Mouse (Mus musculus): ENCODE measurements around the gene Fars2. TPM values are rescaled to one million over a fixed set of nuclear protein-coding genes. Genes with fewer than 3 reads are reported as not detected.
"Not testable (repeated sequence)": the region's sequence is repeated elsewhere in the genome, so short reads cannot be mapped to it uniquely, and the experiment has no call there.

Gene Fars2
- polyA plus RNA-seq, 1 experiment from 2014 or later = 33.5 TPM

DNA sequence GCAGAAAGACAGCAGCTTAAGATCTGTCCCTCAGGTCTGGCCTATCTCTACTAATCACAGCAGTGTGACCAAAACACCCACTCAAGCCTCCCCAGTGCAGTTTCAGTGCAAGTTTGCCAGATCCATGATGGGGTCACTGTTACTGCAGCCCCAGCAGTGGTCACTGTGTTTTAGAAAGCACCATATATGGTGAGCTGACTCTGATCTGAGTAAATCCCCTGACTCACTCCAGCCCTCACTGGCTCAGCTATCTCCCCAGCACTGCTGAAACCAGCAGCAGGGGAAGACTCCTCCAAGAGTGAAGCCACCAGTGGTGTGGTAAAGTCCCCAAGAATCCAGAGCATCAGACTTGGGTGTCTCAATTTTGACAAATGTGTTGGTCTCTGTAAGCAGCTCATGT, 346.5 kb downstream of the Fars2 start:
- H3K27me3 ChIP-seq = no peaks in the 10 kb centered on the region
- no peaks in the 10 kb centered on the region for H3K4me1 ChIP-seq (replicated peaks)
- no peak overlapping the region for H3K9ac ChIP-seq
- H3K4me2 ChIP-seq = no peak overlapping the region
- ATAC-seq (ENCODE audit: low FRiP score) = no peak
- H3K4me3 ChIP-seq = no peak overlapping the region
- no peak overlapping the region for H3K27ac ChIP-seq
- no peaks in the 10 kb centered on the region for H3K9me3 ChIP-seq
- H3K36me3 ChIP-seq = no peaks in the 10 kb centered on the region

DNA sequence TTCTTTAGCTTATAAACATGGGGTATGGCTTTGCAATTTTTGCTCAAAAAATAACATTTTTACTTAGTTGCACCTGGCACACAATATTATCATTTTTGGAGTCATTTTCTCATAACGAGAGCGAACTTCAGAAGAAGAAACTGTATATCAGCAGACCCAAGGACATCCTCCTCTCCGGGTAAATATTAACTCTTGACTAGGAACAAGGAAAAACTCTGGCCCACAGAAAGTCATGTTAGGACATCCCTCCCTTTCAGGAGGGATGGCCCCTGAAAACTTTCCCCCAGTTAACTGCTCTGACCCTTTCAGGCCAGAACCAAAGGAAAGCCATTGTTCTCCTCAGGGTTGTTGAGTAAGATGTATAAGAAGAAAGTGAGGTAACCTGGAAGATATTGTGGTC, 348.9 kb downstream of the Fars2 start:
- not testable (repeated sequence) for H3K4me2 ChIP-seq; H3K9ac ChIP-seq; H3K27me3 ChIP-seq; H3K4me1 ChIP-seq (replicated peaks); H3K36me3 ChIP-seq; H3K27ac ChIP-seq; H3K4me3 ChIP-seq; ATAC-seq (ENCODE audit: low FRiP score); H3K9me3 ChIP-seq
- 98% methylated on average over 3 of the region's 3 CpGs for WGBS

DNA sequence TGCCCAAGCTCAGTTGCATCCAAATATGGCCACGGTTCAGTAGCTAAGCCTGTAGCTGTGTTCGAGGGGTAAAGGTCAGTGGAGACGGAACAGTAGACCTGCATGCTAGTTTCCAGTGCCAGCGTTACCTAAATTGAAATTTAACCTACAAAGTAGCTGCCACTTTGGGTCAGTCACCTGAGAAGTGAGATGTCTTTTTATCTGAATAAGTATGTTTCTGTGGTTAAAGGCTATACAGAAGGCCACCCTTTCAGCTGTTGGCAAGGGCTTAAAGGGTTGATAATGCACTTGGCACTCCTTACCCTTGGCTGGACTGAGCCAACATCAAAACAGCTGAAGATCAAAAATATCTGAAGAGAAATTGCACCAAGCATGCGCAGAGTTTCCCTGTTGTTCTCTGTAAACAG, 349.3 kb downstream of the Fars2 start:
- WGBS = 94% methylated on average over 5 of the region's 5 CpGs

DNA sequence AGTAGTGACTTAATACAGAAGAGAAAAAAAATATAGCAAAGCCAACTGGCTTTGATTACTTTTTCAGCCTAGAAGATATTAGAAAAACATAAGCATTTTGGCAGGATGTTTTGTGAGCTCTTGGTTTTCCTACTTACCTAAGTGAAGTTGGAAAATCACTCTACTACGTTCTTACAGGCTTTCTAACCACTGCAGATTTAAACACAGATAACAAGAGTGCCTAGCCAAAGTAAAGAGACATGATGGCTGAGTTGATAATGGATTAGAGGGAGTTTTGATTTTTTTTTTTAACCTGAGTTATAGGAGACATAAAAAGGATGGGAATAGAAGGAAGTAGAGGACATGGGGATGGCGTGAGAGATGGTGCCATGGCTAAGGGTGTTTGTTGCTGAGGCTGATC, 350.6 kb downstream of the Fars2 start:
- Histone ChIP-seq H3K9me3 (no peaks in the 10 kb centered on the region), H3K4me2 (no peak overlapping the region), H3K4me3 (no peak overlapping the region), H3K27ac (no peak overlapping the region), H3K27me3 (no peaks in the 10 kb centered on the region), H3K36me3 (no peaks in the 10 kb centered on the region), H3K9ac (no peak overlapping the region), H3K4me1 (replicated peaks) (peaks cover 8% of the 10 kb centered on the region)
- no peak for ATAC-seq (ENCODE audit: low FRiP score)
- 94% methylated on average over 2 of the region's 2 CpGs for WGBS

More for the DNA sequence above, 349.3 kb downstream of the Fars2 start:
- Histone ChIP-seq H3K27ac (no peak overlapping the region), H3K36me3 (no peaks in the 10 kb centered on the region), H3K27me3 (no peaks in the 10 kb centered on the region), H3K4me1 (replicated peaks) (peaks cover 8% of the 10 kb centered on the region), H3K9me3 (no peaks in the 10 kb centered on the region), H3K4me3 (no peak overlapping the region), H3K4me2 (no peak overlapping the region), H3K9ac (no peak overlapping the region)
- ATAC-seq (ENCODE audit: low FRiP score) = no peak

DNA sequence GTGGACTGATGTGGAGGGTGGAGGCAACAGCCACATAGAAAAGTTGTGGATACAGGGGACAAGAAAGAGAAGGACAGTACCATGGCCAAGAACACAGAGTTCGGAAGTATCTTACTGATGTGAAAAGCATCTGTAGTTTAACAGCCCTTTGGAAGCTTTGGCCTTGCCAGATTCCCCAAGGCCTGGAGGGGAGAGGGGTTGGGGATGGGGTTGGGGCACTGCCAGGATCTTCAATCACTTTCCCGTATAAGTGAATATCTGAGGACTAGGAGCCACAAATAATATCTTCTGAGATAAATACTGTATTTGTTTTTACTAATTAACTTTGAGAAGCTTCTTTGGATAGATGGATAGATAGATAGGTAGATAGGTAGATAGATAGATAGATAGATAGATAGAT, 351.8 kb downstream of the Fars2 start:
- Histone ChIP-seq H3K9me3 (no peaks in the 10 kb centered on the region), H3K36me3 (no peaks in the 10 kb centered on the region), H3K27me3 (no peaks in the 10 kb centered on the region), H3K4me2 (no peak overlapping the region), H3K4me3 (no peak overlapping the region), H3K4me1 (replicated peaks) (peaks cover 8% of the 10 kb centered on the region), H3K27ac (no peak overlapping the region), H3K9ac (no peak overlapping the region)
- ATAC-seq (ENCODE audit: low FRiP score) = no peak
- 84% methylated on average over 2 of the region's 2 CpGs for WGBS

DNA sequence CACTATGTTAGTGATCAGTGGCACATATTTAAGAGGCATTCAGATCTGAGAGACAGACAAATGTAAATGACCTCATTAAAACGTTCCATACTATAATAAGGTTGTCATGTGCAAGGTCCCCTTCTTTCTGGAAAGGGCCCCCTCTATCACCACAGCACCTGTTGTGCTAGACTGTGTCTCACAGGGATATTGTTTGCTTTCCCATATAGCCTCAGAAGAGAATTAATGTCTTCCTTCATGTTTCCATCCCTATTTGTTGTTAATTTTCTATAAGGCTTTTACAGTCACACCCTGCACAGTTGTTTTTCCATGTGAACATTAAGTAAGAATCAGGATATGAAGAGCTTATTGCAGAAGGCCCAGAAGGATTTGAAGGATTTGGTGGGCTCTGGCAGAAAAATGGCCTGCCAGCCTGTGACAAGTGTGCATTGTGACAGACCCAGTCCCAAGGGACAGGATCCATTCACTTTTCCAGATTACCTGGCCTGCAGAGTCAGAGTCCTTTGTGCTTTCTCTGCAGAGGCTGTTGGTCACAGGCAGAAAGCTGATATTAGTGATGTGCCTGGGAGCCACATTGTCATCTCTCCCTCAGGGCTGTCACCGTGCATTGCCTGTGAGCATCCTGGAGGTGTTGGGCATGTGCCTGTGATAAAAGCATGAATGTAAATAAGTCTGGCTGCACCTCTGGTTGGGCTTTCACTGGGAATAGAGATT, 352.4 kb downstream of the Fars2 start:
- peak overlapping the region; percentile 67 for H3K27ac ChIP-seq

DNA sequence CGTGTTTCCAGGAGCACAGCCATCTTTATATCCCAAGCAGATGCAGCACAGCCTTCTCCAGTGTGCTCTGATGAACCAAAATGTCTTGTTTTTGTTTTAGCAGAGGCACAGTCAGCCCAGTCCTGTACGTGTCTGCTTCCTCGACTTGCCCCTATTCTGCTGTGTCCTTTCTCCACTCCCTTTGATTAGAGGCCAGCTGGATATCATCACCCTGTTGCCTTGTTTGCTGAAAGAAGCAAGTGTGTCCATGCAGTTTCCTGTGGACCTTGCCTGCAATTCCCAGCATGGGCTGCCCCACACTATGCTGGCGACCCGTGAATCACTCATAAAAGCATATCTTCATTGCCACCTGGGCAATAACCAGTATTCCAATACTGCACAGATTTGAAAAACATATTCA, 360.4 kb downstream of the Fars2 start:
- H3K27ac ChIP-seq = no peak overlapping the region
- no peaks in the 10 kb centered on the region for H3K27me3 ChIP-seq

More for the DNA sequence above, 352.4 kb downstream of the Fars2 start:
- no peak for ATAC-seq (ENCODE audit: low FRiP score)
- no peak overlapping the region for H3K9ac ChIP-seq
- peaks cover 8% of the 10 kb centered on the region for H3K4me1 ChIP-seq (replicated peaks)
- WGBS = 52% methylated on average over 2 of the region's 2 CpGs
- no peak overlapping the region for H3K4me2 ChIP-seq
- H3K4me3 ChIP-seq = no peak overlapping the region
- no peaks in the 10 kb centered on the region for H3K9me3 ChIP-seq
- H3K27me3 ChIP-seq = no peaks in the 10 kb centered on the region
- no peaks in the 10 kb centered on the region for H3K36me3 ChIP-seq

DNA sequence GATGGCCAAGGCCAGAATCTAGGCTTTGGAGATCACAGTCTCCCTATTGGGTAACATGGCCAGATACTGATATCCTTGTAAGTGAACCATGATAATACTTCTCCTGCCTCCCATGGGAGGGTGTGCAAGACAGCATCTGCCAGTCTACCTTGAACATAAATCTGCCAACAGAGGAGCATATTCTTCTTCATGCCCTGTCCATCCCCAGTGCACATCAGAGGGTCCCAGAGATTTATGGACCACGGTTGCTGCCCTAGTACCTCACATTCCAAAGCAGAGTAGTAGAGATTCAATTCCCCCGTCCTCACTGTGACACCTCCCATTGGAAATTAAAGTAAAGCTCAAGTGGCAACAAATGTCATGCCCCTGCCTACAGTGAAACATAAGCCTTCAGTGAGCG, 361.0 kb downstream of the Fars2 start:
- no peaks in the 10 kb centered on the region for H3K27me3 ChIP-seq
- H3K27ac ChIP-seq = no peak overlapping the region
- no peak overlapping the region for H3K4me2 ChIP-seq
- ATAC-seq (ENCODE audit: low FRiP score) = no peak
- no peak overlapping the region for H3K9ac ChIP-seq
- no peak overlapping the region for H3K4me3 ChIP-seq
- no peaks in the 10 kb centered on the region for H3K4me1 ChIP-seq (replicated peaks)
- no peaks in the 10 kb centered on the region for H3K9me3 ChIP-seq
- no peaks in the 10 kb centered on the region for H3K36me3 ChIP-seq
- 74% methylated on average over 3 of the region's 3 CpGs for WGBS

More for the DNA sequence above, 360.4 kb downstream of the Fars2 start:
- no peak overlapping the region for H3K4me3 ChIP-seq
- H3K9ac ChIP-seq = no peak overlapping the region
- H3K4me1 ChIP-seq (replicated peaks) = no peaks in the 10 kb centered on the region
- no peaks in the 10 kb centered on the region for H3K9me3 ChIP-seq
- no peaks in the 10 kb centered on the region for H3K36me3 ChIP-seq
- WGBS = 83% methylated on average over 5 of the region's 5 CpGs
- no peak overlapping the region for H3K4me2 ChIP-seq
- ATAC-seq (ENCODE audit: low FRiP score) = no peak

DNA sequence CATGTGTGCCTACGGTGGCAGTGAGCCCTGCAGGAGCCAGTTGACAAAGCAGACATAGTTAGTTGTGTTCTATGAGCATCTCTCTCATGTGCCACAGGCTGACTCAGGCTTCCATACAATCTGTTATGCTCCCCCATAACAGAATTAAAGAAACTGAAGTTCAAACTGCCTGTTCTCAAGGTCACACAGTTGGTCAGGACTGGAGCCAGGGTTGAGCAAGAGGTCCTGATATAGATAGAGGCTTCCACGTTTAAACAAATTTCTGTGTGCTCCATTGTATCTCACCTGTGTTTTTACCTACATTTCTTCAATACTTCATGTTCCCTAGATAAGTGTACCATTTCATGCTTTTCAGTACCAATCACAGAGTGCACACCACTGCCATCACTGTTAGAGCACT, 362.9 kb downstream of the Fars2 start:
- H3K4me1 ChIP-seq (replicated peaks) = no peaks in the 10 kb centered on the region
- no peak overlapping the region for H3K4me2 ChIP-seq
- H3K9me3 ChIP-seq = no peaks in the 10 kb centered on the region
- no peak overlapping the region for H3K9ac ChIP-seq
- H3K36me3 ChIP-seq = no peaks in the 10 kb centered on the region
- no peaks in the 10 kb centered on the region for H3K27me3 ChIP-seq
- WGBS = 94% methylated on average over 2 of the region's 2 CpGs
- no peak overlapping the region for H3K4me3 ChIP-seq
- H3K27ac ChIP-seq = no peak overlapping the region
- ATAC-seq (ENCODE audit: low FRiP score) = no peak

DNA sequence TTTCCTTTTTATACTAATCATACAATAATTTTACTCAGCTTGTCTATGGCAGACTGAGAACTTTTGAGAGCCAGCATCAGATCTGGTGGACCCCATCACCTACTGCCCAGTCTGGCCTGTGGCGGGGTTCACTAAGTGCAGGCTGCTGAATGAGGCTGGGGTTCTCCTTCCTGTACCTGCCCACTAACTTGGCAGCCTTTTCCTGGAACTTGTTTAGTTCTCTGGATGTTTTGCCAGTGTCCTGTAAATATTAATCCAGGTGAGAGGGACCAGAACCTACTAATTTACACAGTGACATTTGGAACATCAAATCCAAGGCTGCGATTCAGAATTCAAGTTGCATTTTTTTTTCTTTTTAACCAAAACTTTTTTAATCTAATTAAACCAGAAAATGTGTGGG, 367.2 kb downstream of the Fars2 start:
- no peaks in the 10 kb centered on the region for H3K27me3 ChIP-seq
- H3K4me3 ChIP-seq = no peak overlapping the region
- no peaks in the 10 kb centered on the region for H3K9me3 ChIP-seq
- no peak overlapping the region for H3K4me2 ChIP-seq
- H3K4me1 ChIP-seq (replicated peaks) = no peaks in the 10 kb centered on the region
- no peaks in the 10 kb centered on the region for H3K36me3 ChIP-seq
- H3K9ac ChIP-seq = no peak overlapping the region
- H3K27ac ChIP-seq = no peak overlapping the region
- no peak for ATAC-seq (ENCODE audit: low FRiP score)
- WGBS = 96% methylated on average over 2 of the region's 2 CpGs

DNA sequence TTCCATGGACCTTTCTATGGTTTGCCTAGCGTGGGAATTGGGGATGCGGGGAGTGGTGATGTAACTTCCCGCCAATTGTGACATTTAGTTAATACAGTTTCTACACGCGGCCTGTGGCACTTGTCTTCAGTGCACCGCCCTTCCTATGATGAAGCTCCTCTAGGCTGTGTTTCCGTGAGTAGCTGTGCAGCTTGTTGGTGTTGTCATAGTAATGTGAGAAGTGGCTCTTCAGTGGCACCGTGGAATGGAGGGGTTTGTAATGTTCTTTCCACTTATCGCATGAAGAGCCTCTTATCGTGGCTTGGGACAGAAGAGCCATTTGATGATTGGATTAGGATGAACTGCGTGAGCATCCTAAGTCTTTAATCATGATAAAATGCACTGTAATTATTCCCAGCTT, 369.5 kb downstream of the Fars2 start:
- H3K36me3 ChIP-seq = no peaks in the 10 kb centered on the region
- H3K27me3 ChIP-seq = no peaks in the 10 kb centered on the region
- H3K4me1 ChIP-seq (replicated peaks) = peaks cover 9% of the 10 kb centered on the region
- WGBS = 91% methylated on average over 11 of the region's 11 CpGs
- no peak overlapping the region for H3K9ac ChIP-seq
- H3K4me2 ChIP-seq = no peak overlapping the region
- no peak for ATAC-seq (ENCODE audit: low FRiP score)
- H3K9me3 ChIP-seq = no peaks in the 10 kb centered on the region
- H3K4me3 ChIP-seq = no peak overlapping the region
- H3K27ac ChIP-seq = no peak overlapping the region

DNA sequence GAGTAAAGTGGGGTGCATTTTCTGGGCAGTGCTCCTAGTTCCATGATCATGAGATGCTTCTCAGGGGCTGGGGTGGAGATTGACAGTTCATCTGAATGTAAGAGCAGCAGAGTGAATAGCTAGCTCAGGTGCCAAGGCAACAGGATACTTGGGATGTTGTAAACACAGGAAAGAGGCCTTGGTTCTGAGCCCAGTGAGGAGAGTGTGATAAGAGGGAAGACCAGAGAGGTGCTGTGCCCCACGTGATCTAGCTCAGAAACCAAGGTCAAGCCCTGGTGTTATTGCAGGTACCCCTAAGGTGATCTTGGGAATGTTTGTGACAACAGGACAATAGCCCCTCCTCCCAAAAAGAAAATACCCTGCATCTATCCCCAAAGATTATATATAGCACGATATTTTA, 372.2 kb downstream of the Fars2 start:
- H3K4me1 ChIP-seq (replicated peaks) = peaks cover 9% of the 10 kb centered on the region
- H3K27me3 ChIP-seq = no peaks in the 10 kb centered on the region
- no peaks in the 10 kb centered on the region for H3K36me3 ChIP-seq
- H3K27ac ChIP-seq = no peak overlapping the region
- no peak overlapping the region for H3K4me2 ChIP-seq
- ATAC-seq (ENCODE audit: low FRiP score) = no peak
- no peak overlapping the region for H3K9ac ChIP-seq
- no peak overlapping the region for H3K4me3 ChIP-seq
- WGBS = 90% methylated on average over 2 of the region's 2 CpGs
- H3K9me3 ChIP-seq = no peaks in the 10 kb centered on the region

DNA sequence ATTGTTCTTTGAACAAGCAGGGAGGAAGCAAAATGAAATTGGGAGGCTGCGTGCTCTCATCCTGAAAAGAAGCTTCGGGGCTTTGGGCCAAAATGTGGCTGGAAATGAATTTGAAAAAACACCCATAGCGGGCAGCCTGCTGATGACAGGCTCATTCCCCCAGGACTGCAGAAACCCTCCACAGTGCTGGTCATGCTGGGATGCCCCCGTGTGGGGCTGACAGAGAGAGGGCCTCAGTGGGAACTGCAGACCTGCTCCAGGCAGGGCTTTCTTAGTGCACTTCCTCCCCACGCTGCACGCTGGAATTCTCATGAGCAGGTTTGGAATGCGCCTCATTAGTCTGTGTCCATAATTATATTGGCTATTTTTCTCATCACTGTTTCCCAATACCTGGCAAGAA, 373.4 kb downstream of the Fars2 start:
- H3K9ac ChIP-seq = no peak overlapping the region
- WGBS = 46% methylated on average over 7 of the region's 7 CpGs
- no peak overlapping the region for H3K4me3 ChIP-seq

More for the DNA sequence above, 373.4 kb downstream of the Fars2 start:
- no peak for ATAC-seq (ENCODE audit: low FRiP score)
- H3K4me1 ChIP-seq (replicated peaks) = peaks cover 9% of the 10 kb centered on the region
- H3K36me3 ChIP-seq = no peaks in the 10 kb centered on the region
- H3K9me3 ChIP-seq = no peaks in the 10 kb centered on the region
- no peaks in the 10 kb centered on the region for H3K27me3 ChIP-seq
- H3K4me2 ChIP-seq = no peak overlapping the region
- no peak overlapping the region for H3K27ac ChIP-seq

Measured in hindbrain, embryonic 13.5 days (tissue).